Mouse (Mus musculus): ENCODE data around the gene Dcaf1.

DNA sequence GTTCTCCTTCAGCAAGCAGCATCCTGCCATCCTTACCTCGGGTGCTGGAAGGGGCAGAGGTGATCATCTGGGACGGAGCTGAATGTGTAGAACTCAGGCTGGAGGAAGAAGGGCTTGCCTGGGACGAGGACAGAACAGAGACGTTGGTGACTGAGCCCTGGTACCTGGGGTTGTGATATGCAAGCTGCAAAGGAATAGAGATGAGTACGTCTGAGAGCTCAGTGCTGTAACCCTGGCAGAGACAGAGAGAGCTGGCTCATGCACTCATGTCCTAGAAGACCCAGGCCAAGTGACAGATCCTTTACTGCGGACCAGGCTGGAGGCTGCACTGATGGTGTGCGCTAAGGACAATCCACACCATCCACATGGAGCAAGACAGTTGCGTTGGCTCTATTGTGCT, 84.9 kb downstream of the Dcaf1 start:
- TF ChIP-seq POLR2A (IDR thresholded peaks at IDR 0.05; ENCODE audit: low read depth, low read length) (no peak), CHD2 (IDR thresholded peaks at IDR 0.05; ENCODE audit: low read length) (no peak), SMC3 (IDR thresholded peaks at IDR 0.05; ENCODE audit: low read depth, low read length) (no peak), SIN3A (IDR thresholded peaks at IDR 0.05; ENCODE audit: low read length) (no peak), NELFE (IDR thresholded peaks at IDR 0.05; ENCODE audit: low read depth, low read length) (no peak), RCOR1 (conservative IDR thresholded peaks at IDR 0.05; ENCODE audit: low read depth, low read length) (no peak), CTCF (conservative IDR thresholded peaks at IDR 0.05 in 1 of 2, IDR thresholded peaks at IDR 0.05 in 1 of 2; ENCODE audit: low read depth in 2 of 2, low read length in 2 of 2) (no peak), HCFC1 (IDR thresholded peaks at IDR 0.05; ENCODE audit: low read depth, low read length) (no peak), ZC3H11A (IDR thresholded peaks at IDR 0.05; ENCODE audit: low read depth, low read length) (no peak), ELF1 (IDR thresholded peaks at IDR 0.05; ENCODE audit: low read depth, low read length) (no peak), NRF1 (IDR thresholded peaks at IDR 0.05; ENCODE audit: low read depth, low read length) (no peak)
